Mouse (Mus musculus): ENCODE results near the gene Aco2.
"Not testable (repeated sequence)": the region's sequence is repeated elsewhere in the genome, so short reads cannot be mapped to it uniquely, and the experiment has no call there.

The Aco2 gene

GRCm38 (mm10) chr15:81879531-81880401 is 7.7 kb downstream of the Aco2 start:
- DNase-seq (ENCODE audit: low spot score), result no peak

GRCm38 (mm10) chr15:81882348-81882747 is 10.2 kb downstream of the Aco2 start:
- DNase-seq (ENCODE audit: low spot score), result no peak

- DNase-seq (ENCODE audit: low spot score), result no peak
These were observed 13.4 kb downstream of the Aco2 start for GRCm38 (mm10) chr15:81885418-81885934.

DNA sequence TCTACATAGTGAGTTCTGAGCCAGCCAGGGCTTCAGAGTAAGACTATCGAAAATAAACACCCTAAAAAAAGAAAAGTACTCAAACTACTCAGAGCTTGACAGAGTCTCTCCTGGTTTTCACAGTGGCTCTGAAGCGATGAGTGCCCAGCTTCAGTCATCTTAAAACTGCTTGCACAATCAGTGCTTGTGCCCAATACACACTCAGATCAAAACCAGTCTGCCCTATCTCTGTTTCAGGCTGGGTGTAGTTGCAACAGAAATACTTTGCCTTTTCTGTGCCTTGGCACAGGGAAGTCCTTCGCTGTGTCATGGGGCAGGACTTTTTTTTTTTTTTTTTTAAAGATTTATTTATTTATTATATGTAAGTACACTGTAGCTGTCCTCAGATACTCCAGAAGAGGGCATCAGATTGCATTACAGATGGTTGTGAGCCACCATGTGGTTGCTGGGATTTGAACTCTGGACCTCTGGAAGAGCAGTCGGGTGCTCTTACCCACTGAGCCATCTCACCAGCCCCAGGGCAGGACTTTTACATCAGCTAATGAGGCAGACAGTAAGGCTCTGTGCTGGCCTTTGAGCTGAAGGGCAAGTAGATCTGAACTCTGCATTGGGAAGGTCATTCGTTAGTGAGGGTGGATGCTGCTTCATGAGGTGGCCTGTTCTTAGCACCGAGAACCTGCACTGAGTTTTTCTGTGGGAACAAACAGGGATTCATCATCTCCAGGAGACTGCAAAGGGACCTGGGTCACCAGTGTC is 14.9 kb downstream of the Aco2 start:
- DNase-seq (ENCODE audit: low spot score), result no peak

GRCm38 (mm10) chr15:81889175-81889574 is 17.1 kb downstream of the Aco2 start:
- no peak for DNase-seq (ENCODE audit: low spot score)

DNA sequence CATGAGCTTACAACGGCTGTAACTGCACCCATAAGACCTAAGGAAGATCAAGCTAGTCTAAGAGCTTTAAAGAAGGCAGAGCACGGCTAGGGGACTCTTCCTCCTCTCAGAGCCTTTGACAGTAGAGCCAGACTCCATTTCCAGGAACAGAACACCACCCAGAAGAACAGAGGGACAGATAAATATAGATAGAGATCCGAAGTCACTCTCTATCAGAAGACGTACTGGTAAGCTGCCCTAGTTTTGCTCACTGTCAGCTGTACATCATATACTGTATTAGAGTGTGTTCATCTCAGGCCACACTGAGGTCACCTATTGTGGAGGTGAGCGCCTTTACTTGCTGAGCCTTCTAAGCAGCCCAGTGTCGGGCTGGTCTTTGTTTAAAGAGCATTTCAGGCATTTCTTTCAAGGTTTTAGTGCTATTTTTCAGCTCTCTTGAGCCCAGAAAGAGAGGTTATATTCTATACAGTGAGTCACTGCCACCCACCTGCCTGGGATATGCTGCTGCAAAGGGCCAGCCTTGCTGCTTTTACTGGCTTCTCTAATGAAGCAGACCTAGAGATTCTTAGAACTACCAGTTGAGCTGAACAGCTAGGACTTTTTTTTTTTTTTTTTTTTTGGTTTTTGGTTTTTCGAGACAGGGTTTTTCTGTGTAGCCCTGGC is 19.2 kb downstream of the Aco2 start:
- no peak for DNase-seq (ENCODE audit: low spot score)

GRCm38 (mm10) chr15:81891822-81892580 is 19.9 kb downstream of the Aco2 start:
- no peak for DNase-seq (ENCODE audit: low spot score)

DNA sequence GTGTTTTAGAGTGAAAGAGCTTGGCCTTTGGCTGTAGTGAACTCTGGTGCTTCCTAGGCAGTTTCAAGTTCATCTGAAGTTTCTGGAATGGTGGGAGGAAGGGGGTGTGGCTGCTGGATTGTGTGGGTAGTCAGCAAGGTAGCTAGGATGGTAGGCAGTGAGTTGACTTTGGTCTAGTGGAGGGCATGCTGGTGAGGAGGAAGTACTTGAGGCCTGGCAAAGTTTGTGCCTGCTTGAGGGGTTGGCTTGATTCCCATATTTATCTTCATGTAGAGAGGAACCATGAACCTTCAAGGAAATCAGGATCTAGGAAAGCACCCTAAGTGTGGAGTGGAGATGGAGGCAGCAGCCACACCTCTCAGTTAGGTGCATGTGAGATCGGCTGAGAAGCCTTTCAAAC is 21.9 kb downstream of the Aco2 start:
- no peak for DNase-seq (ENCODE audit: low spot score)

- DNase-seq (ENCODE audit: low spot score), result no peak
These were observed 24.3 kb downstream of the Aco2 start for GRCm38 (mm10) chr15:81896407-81896806.

DNA sequence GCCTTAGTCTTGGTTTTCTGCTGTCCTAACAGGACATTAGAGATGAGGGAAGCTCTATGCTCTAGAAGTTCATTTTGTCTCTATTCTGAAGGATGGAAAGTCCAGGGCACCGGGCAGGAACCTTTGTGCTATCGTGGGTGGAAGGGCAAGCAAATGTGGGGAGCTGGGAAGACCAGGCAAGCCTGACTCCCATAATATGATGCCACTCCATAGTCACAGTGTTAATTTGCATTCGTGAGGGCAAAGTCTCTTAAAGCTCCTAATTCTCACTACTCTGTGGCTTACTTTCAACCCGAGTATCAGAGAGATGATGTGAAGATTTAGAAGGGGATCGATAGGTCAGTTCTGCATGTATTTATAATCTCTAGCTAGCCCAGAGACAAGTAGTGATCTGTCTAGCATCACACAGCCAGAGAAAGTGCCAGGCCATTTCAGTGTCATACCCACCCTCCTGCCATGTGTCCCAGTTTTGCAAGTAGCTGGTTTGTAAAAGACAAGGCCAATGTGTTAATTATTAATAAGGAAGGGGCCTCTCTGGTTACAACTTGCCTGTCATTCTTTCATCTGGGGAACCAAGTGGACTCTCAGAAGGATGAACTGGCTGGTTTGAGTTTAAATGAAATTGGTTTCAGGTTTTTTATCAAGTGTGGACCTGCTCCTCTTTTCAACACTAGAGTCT is 25.6 kb downstream of the Aco2 start:
- DNase-seq (ENCODE audit: low spot score), result no peak

GRCm38 (mm10) chr15:81898751-81899150 is 26.6 kb downstream of the Aco2 start:
- DNase-seq (ENCODE audit: low spot score), result no peak

DNA sequence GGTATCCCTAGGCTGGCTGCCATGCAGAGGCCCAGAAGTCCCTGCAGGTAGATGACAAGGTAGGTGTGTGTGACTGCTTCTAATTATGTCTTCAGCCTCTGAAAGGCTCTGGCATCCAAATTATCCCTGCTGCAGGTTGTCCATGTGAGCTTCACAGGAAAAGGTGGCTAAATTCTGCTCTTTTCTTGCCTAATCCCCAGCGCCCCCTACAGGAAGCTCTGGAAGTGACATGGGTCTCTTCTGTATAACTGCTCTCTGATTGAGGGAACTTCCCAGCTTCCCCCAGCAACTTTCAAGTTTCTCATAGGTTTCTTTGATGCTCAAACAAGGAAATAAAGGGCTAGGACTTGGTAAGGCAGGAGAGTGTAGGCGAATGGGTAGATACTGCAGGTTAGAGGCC is 32.8 kb downstream of the Aco2 start:
- DNase-seq (ENCODE audit: low spot score), result peak; percentile 54

DNA sequence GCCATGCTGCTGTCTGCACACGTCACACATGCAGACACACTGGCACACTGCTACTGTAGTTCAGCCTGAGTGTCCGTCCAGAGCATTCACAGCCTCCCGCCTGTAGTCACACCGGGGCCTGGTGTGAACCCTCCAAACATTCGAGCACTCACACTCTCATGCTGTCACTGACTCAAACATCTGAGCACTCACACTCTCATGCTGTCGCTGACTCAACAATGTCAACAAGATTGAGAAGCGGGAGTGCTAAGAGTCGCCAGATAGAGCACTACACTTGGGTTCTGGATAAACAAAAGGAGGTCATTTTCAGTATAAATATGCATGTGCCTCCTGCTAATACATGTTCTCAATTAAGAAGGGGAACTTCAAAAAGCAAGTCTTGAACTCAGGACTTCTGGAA is 35.8 kb downstream of the Aco2 start:
- no peak for DNase-seq (ENCODE audit: low spot score)

GRCm38 (mm10) chr15:81908767-81909166 is 36.7 kb downstream of the Aco2 start:
- not testable (repeated sequence) for DNase-seq (ENCODE audit: low spot score)

- no peak for DNase-seq (ENCODE audit: low spot score)
These were observed 40.4 kb downstream of the Aco2 start for GRCm38 (mm10) chr15:81912498-81912897.

- no peak for DNase-seq (ENCODE audit: low spot score)
These were observed 42.6 kb downstream of the Aco2 start for GRCm38 (mm10) chr15:81914668-81915067.

GRCm38 (mm10) chr15:81915663-81916062 is 43.6 kb downstream of the Aco2 start:
- DNase-seq (ENCODE audit: low spot score), result no peak

GRCm38 (mm10) chr15:81917201-81917600 is 45.1 kb downstream of the Aco2 start:
- DNase-seq (ENCODE audit: low spot score), result no peak

GRCm38 (mm10) chr15:81917621-81918463 is 45.7 kb downstream of the Aco2 start:
- peak; percentile 65 for DNase-seq (ENCODE audit: low spot score)

- DNase-seq (ENCODE audit: low spot score), result no peak
These were observed 47.0 kb downstream of the Aco2 start for GRCm38 (mm10) chr15:81919062-81919461.
